Mouse (Mus musculus) heart, adult 2 months (tissue): ENCODE data around the gene Nadsyn1. TPM values are rescaled to one million over a fixed set of nuclear protein-coding genes. Genes with fewer than 3 reads are reported as not detected.

ENCODE experiments used
- DNase-seq, 2 experiments: peaks; one replicate each; pipeline ENCODE4 v3.0.0; 2021
- H3K27ac ChIP-seq: fragments of 200-600 bp; 2 replicates; pipeline ENCODE4 v1.8.1; 2022
- H3K27me3 ChIP-seq: fragments of 200-500 bp; 2 replicates; pipeline ENCODE4 v1.6.1; 2012; ENCODE audit warnings: mild to moderate bottlenecking, low read length, inconsistent platforms, mixed read lengths; ENCODE audit not compliant: control insufficient read depth, insufficient read depth
- H3K36me3 ChIP-seq: fragments of 200-500 bp; 2 replicates; pipeline ENCODE4 v1.6.1; 2012; ENCODE audit warnings: low read length, inconsistent platforms; ENCODE audit not compliant: control insufficient read depth, insufficient read depth
- H3K4me1 ChIP-seq: fragments of 200-500 bp; 2 replicates; pipeline ENCODE4 v1.6.1; 2011; ENCODE audit warnings: low read length; ENCODE audit not compliant: control insufficient read depth, insufficient read depth
- H3K4me3 ChIP-seq: fragments of 200-600 bp; 2 replicates; pipeline ENCODE4 v1.8.1; 2022
- H3K79me2 ChIP-seq: fragments of 200-500 bp; replicated peaks from 2 replicates; pipeline ENCODE4 v1.6.1; 2012; ENCODE audit warnings: mild to moderate bottlenecking, inconsistent platforms, low read length, moderate library complexity, mixed read lengths; ENCODE audit not compliant: control insufficient read depth, insufficient read depth
- H3K9ac ChIP-seq: fragments of 200-500 bp; 2 replicates; pipeline ENCODE4 v1.6.1; 2012; ENCODE audit warnings: low read depth, mild to moderate bottlenecking, control low read depth, inconsistent platforms, low read length, mixed read lengths
- CTCF ChIP-seq: fragments of 200-600 bp; IDR thresholded peaks from 2 replicates; pipeline ENCODE4 v1.8.1; 2022; ENCODE audit warnings: antibody characterized with exemption, mild to moderate bottlenecking, moderate library complexity
- EP300 ChIP-seq: fragments of 200-500 bp; IDR thresholded peaks from 2 replicates; pipeline ENCODE4 v1.6.1; 2011; ENCODE audit warnings: low read depth, low read length, control low read depth; ENCODE audit not compliant: insufficient read depth
- POLR2A ChIP-seq: fragments of 200-500 bp; IDR thresholded peaks from 2 replicates; pipeline ENCODE4 v1.6.1; 2011; ENCODE audit warnings: mild to moderate bottlenecking, low read depth, low read length, control low read depth; ENCODE audit not compliant: insufficient read depth
- WGBS: fragments of 180-500 bp; shearing (Covaris S2); methylation state at CpG from one replicate; pipeline ENCODE4 v1.1.7; 2018; 5-methylcytosine and 5-hydroxymethylcytosine counted together
- intact Hi-C: fragments of 180-260 bp; cut with DNase I; formaldehyde crosslinking; loops from one replicate; pipeline ENCODE4 v1.15.1; 2025
- long read RNA-seq: library from polyadenylated mRNA; stranded (forward); transcript quantifications from one replicate; pipeline ENCODE4 v2.0.0, GENCODE M21; 2021
- polyA plus RNA-seq: library from polyadenylated mRNA; depleted of rRNA; stranded (reverse); fragments of >200 nt; gene quantifications from 2 replicates; pipeline ENCODE4 v1.2.3, GENCODE M21; 2012; rRNA removed
- total RNA-seq, 2 experiments: library from RNA; stranded (reverse); gene quantifications; 2 replicates each; pipeline ENCODE4 v1.2.3; 2021

Nadsyn1 gene
- total RNA-seq (1 to 10 TPM; 3.8 to 4.3 TPM), polyA plus RNA-seq (6.1 and 9.4 TPM in 2 replicates)
- long read RNA-seq, partial matches to known transcripts = 0 of 6 reads
- long read RNA-seq, other reads (novel, unspliced or antisense) = 2 of 6 reads

DNA sequence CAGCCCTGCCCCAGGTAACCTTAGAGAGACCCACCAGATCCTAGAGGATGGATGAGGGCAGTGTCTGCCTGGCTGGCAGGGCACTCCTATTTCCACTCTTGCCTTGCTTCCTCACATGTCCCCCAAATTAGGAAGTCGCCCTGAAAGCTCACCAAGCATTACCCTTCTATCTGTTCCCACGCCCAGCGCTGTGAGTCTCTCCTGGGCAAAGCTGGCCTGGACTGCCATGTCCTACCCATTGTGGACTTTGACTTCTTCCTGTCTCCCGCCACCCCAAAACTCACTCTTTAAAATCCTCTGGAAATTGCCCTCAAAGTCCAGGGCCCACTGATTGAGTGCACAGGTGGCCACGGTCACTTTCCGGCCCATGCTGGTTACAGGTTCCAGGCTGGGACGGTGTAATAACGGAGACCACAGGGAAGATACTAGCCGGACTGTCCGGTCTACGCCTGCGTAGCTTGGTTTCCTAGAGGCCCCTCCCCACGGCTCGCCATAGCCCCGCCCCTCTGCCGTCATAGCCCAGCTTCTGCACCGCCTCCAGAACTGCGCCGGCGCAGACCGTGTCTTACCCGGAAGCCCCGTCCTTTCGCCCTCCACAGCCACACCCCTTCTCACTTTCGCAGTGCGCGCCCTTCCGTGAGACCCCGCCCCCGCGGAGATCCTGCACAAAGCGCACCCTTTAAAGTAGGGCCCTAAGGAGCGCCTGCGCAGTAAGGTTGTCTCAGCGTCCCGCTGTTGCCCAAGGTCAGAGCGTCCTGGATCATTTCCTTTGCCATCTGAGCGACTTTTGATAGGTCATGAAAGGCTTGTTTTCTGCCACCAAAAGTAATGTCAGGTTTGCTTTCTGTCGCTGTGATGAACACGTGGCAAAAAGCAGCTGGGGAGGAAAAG is at the start of gene Nadsyn1, which contains the start of gene Dhcr7:
Nadsyn1 (minus strand) TSS at position 475 of the 891 bp plus-strand sequence.
Dhcr7 (plus strand) TSS at position 771 of the 891 bp plus-strand sequence.
- Histone ChIP-seq H3K27me3 (no peaks in the 10 kb centered on the region), H3K9ac (peak within 1 kb of the TSS; percentile 81), H3K4me3 (peak within 1 kb of the TSS; percentile 68), H3K27ac (peak within 1 kb of the TSS; percentile 92), H3K79me2 (no peaks in the 10 kb centered on the region), H3K4me1 (peaks cover 5% of the 10 kb centered on the region), H3K36me3 (no peaks in the 10 kb centered on the region)
- WGBS = 1% methylated on average over 40 of the region's 40 CpGs
- peak; percentile 99 for DNase-seq
- intact Hi-C loops = loop anchor here (2.0 kb wide), 1 partner anchor 38 kb away; the partner anchor contains the start of gene Mrgpre
- TF ChIP-seq POLR2A (peak; percentile 97), CTCF (no peak), EP300 (peak; percentile 48; the same call in 1 of the 2 replicates)

DNA sequence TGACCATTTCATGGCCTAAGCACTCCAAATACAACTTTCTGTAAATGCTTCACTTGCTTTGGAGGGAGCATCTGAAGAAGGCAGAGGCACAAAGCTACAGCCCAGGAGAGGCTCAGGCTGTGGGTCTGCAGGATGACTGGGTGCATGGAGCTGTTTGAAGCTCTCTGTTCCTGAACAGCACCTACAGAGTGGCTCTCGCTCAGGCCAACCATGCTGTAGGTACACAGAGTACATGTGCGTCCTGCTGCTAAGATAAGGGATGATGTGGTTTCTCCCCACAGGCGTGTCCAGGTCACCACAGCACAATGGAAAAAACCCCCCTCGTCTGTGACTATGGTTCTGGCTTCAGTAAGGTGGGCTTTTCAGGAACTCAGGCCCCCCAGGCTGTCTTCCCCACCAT is 46.2 kb upstream of the Nadsyn1 start:
- no peaks in the 10 kb centered on the region for H3K79me2 ChIP-seq
- TF ChIP-seq CTCF (no peak), POLR2A (no peak), EP300 (no peak)
- 63% methylated on average over 4 of the region's 4 CpGs for WGBS

DNA sequence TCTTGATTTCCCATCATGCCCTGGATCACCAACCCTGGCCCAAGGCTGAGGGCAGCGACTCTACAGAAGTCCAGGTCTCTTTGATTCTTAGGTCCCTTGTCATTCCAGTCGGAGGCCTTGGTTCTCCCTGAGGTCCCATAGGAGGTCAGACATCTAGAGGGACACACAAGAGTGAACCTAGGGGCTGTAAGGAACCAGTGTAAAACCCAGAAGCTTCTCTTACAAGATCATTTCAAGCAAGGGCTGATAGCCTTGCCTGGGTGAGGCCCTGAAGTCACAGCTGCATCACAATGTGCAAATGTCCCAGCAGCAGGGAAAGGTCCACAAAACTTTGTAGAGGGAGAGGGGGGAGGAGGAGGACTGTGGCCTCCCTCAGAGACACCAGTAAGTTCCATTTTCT is 43.9 kb upstream of the Nadsyn1 start, which contains the start of gene Gm498:
Gm498 (plus strand) TSS at position 301 of the 400 bp plus-strand sequence.
- no peak for TF ChIP-seq POLR2A
- TF ChIP-seq CTCF = no peak
- TF ChIP-seq EP300 = no peak
- Histone ChIP-seq H3K79me2 (no peaks in the 10 kb centered on the region), H3K4me1 (no peaks in the 10 kb centered on the region), H3K27me3 (no peaks in the 10 kb centered on the region), H3K4me3 (no peak within 1 kb of the TSS), H3K27ac (no peak within 1 kb of the TSS), H3K36me3 (no peaks in the 10 kb centered on the region), H3K9ac (no peak within 1 kb of the TSS)
- WGBS = 80% methylated on average over 2 of the region's 2 CpGs
- intact Hi-C loops = no loop called here
- no peak for DNase-seq

More for the DNA sequence above, 46.2 kb upstream of the Nadsyn1 start:
- H3K27ac ChIP-seq = no peak overlapping the region
- no peaks in the 10 kb centered on the region for H3K4me1 ChIP-seq
- no peaks in the 10 kb centered on the region for H3K36me3 ChIP-seq
- no peak overlapping the region for H3K9ac ChIP-seq
- H3K4me3 ChIP-seq = no peak overlapping the region
- intact Hi-C loops = no loop called here
- H3K27me3 ChIP-seq = no peaks in the 10 kb centered on the region
- no peak for DNase-seq

DNA sequence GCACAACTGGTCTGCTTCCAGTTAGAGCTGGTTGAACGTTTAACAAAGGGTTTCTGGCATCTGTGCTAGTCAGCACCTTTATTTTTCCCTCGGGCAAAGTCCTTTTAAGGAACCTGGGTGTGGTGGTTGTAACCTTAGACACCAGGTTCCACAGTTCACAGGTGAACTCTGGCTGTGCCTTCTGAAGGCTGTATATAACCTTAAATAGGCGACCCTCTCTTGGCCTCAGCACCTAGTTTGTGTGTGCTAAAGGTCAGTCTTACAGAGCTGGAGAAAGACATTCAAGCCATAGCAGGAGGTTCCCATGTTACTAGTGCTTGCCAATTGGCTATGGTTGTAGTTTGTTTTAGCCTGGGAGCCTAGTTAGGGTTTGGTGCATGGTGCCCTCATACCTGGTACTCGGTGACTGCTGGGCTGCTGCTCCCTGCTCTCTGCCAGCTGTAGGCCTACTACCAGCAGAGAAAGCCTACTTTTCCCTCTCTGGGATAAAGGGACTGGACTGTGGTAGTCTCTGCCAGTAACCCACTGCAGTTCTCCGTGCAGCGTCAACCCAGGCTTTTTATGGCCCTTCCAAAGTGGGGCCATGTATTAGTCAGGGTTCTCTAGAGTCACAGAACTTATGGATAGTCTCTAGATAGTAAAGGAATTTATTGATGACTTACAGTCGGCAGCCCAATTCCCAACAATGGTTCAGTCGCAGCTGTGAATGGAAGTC is 26.3 kb upstream of the Nadsyn1 start:
- 88% methylated on average over 7 of the region's 8 CpGs for WGBS
- Histone ChIP-seq H3K4me3 (no peak overlapping the region), H3K79me2 (no peaks in the 10 kb centered on the region), H3K27me3 (no peaks in the 10 kb centered on the region), H3K36me3 (no peaks in the 10 kb centered on the region), H3K9ac (no peak overlapping the region), H3K27ac (no peak overlapping the region), H3K4me1 (no peaks in the 10 kb centered on the region)
- DNase-seq = no peak
- intact Hi-C loops = no loop called here
- no peak for TF ChIP-seq POLR2A
- TF ChIP-seq EP300 = no peak
- TF ChIP-seq CTCF = no peak

DNA sequence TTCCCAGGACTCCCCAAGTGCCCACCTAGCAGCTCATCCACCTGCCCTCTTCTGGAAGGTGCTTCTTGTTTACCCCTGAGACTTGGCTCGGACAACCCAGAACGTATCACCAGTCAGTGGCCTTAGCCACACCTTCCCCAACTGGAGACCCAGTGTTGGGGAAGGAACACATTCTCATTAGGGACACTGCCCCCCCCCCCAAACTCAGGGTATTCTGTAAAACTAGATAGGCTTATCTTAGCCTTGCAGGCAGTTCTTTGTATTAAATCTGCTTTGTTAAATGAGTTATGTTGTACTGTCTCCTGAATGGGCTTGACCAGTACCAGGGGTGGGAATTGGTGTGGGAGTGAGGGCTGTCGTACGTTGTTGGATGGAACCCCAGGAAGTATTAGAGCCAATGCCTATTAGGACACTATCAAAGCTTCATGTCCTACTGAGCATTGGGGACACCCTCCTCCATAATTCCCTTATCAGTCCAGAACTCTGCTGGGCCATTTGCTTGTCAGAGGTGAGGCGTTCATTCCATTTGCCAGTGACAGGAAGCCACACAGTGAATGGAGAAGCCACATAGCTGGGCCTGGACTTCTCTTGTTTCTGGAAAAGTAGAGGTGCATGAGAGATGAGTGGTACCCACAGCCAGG is 25.6 kb upstream of the Nadsyn1 start:
- WGBS = 86% methylated on average over 5 of the region's 5 CpGs

More for the DNA sequence above, 25.6 kb upstream of the Nadsyn1 start:
- TF ChIP-seq CTCF = no peak
- no peak for TF ChIP-seq EP300
- no peak for TF ChIP-seq POLR2A
- H3K79me2 ChIP-seq = no peaks in the 10 kb centered on the region
- no peak overlapping the region for H3K4me3 ChIP-seq
- no peaks in the 10 kb centered on the region for H3K4me1 ChIP-seq
- no peaks in the 10 kb centered on the region for H3K36me3 ChIP-seq
- H3K27ac ChIP-seq = no peak overlapping the region
- intact Hi-C loops = no loop called here
- no peaks in the 10 kb centered on the region for H3K27me3 ChIP-seq
- no peak for DNase-seq
- H3K9ac ChIP-seq = no peak overlapping the region
